Mouse (Mus musculus) small intestine, adult 2 months (tissue): Measurements from ENCODE around the gene Npas3. TPM values are rescaled to one million over a fixed set of nuclear protein-coding genes. Genes with fewer than 3 reads are reported as not detected.

Experiments
- H3K27ac ChIP-seq: fragments of 200-500 bp; 2 replicates; pipeline ENCODE4 v1.5.1; 2012; ENCODE audit warnings: low read depth, low read length, control low read depth, inconsistent platforms; ENCODE audit not compliant: insufficient read depth
- H3K27me3 ChIP-seq: fragments of 200-500 bp; 2 replicates; pipeline ENCODE4 v1.6.1; 2012; ENCODE audit warnings: mild to moderate bottlenecking, moderate library complexity, low read length, inconsistent platforms; ENCODE audit not compliant: control insufficient read depth, insufficient read depth
- H3K36me3 ChIP-seq: fragments of 200-500 bp; 2 replicates; pipeline ENCODE4 v1.6.1; 2012; ENCODE audit warnings: mild to moderate bottlenecking, low read length, control low read depth, inconsistent platforms; ENCODE audit not compliant: control insufficient read depth, insufficient read depth
- H3K4me1 ChIP-seq: fragments of 200-500 bp; 2 replicates; pipeline ENCODE4 v1.6.1; 2012; ENCODE audit warnings: low read length, inconsistent platforms, mixed read lengths; ENCODE audit not compliant: control insufficient read depth, insufficient read depth, insufficient read length
- H3K4me3 ChIP-seq: fragments of 200-500 bp; 2 replicates; pipeline ENCODE4 v1.5.1; 2012; ENCODE audit warnings: low read depth, mild to moderate bottlenecking, control low read depth, inconsistent platforms, low read length, moderate library complexity
- CTCF ChIP-seq: fragments of 200-500 bp; IDR thresholded peaks from 2 replicates; pipeline ENCODE4 v1.5.1; 2012; ENCODE audit warnings: low read depth, mild to moderate bottlenecking, control low read depth, inconsistent platforms, low read length, moderate library complexity, mixed read lengths; ENCODE audit not compliant: insufficient replicate concordance, insufficient read length; ENCODE audit errors: extremely low read depth
- POLR2A ChIP-seq: fragments of 200-500 bp; IDR thresholded peaks from 2 replicates; pipeline ENCODE4 v1.6.1; 2012; ENCODE audit warnings: low read depth, mild to moderate bottlenecking, control low read depth, inconsistent platforms, low read length, moderate library complexity
- WGBS: fragments of 180-500 bp; shearing (Covaris S2); methylation state at CpG from one replicate; pipeline ENCODE4 v1.1.7; 2018; 5-methylcytosine and 5-hydroxymethylcytosine counted together
- polyA plus RNA-seq: library from polyadenylated mRNA; depleted of rRNA; stranded (reverse); fragments of >200 nt; gene quantifications from 2 replicates; pipeline ENCODE4 v1.2.3, GENCODE M21; 2012

The Npas3 gene
- polyA plus RNA-seq, 1 experiment = 0.13 TPM

- Histone ChIP-seq H3K4me1 (no peaks in the 10 kb centered on the region), H3K4me3 (no peak overlapping the region), H3K27me3 (no peaks in the 10 kb centered on the region), H3K36me3 (no peaks in the 10 kb centered on the region), H3K27ac (no peak overlapping the region)
- no peak for TF ChIP-seq POLR2A
- no peak for TF ChIP-seq CTCF
- WGBS = 52% methylated on average over 3 of the region's 3 CpGs
Measured at GRCm38 (mm10) chr12:53875226-53875625, 626.7 kb downstream of the Npas3 start.

GRCm38 (mm10) chr12:53876693-53877092 lies 628.2 kb downstream of the Npas3 start:
- 54% methylated on average over 5 of the region's 5 CpGs for WGBS
- TF ChIP-seq POLR2A = no peak
- TF ChIP-seq CTCF = no peak
- Histone ChIP-seq H3K36me3 (no peaks in the 10 kb centered on the region), H3K4me3 (no peak overlapping the region), H3K4me1 (no peaks in the 10 kb centered on the region), H3K27me3 (no peaks in the 10 kb centered on the region), H3K27ac (no peak overlapping the region)

GRCm38 (mm10) chr12:53881684-53882083 lies 633.2 kb downstream of the Npas3 start:
- no peaks in the 10 kb centered on the region for H3K36me3 ChIP-seq
- H3K4me1 ChIP-seq = no peaks in the 10 kb centered on the region
- H3K27ac ChIP-seq = no peak overlapping the region
- 89% methylated on average over 4 of the region's 4 CpGs for WGBS
- TF ChIP-seq POLR2A = no peak
- TF ChIP-seq CTCF = no peak
- no peaks in the 10 kb centered on the region for H3K27me3 ChIP-seq
- no peak overlapping the region for H3K4me3 ChIP-seq

GRCm38 (mm10) chr12:53882863-53883262 lies 634.4 kb downstream of the Npas3 start:
- no peaks in the 10 kb centered on the region for H3K36me3 ChIP-seq
- no peaks in the 10 kb centered on the region for H3K4me1 ChIP-seq
- H3K27me3 ChIP-seq = no peaks in the 10 kb centered on the region
- 75% methylated on average over 8 of the region's 8 CpGs for WGBS
- H3K27ac ChIP-seq = no peak overlapping the region
- TF ChIP-seq CTCF (no peak), POLR2A (no peak)
- no peak overlapping the region for H3K4me3 ChIP-seq

GRCm38 (mm10) chr12:53888624-53889023 lies 640.1 kb downstream of the Npas3 start:
- H3K27ac ChIP-seq = no peak overlapping the region
- H3K4me3 ChIP-seq = no peak overlapping the region
- TF ChIP-seq CTCF (no peak), POLR2A (no peak)
- no peaks in the 10 kb centered on the region for H3K36me3 ChIP-seq
- 67% methylated on average over 4 of the region's 4 CpGs for WGBS
- no peaks in the 10 kb centered on the region for H3K4me1 ChIP-seq
- H3K27me3 ChIP-seq = no peaks in the 10 kb centered on the region

GRCm38 (mm10) chr12:53895909-53896308 lies 647.4 kb downstream of the Npas3 start:
- Histone ChIP-seq H3K27me3 (no peaks in the 10 kb centered on the region), H3K27ac (no peak overlapping the region), H3K4me3 (no peak overlapping the region), H3K4me1 (no peaks in the 10 kb centered on the region), H3K36me3 (no peaks in the 10 kb centered on the region)
- 78% methylated on average over 5 of the region's 5 CpGs for WGBS
- TF ChIP-seq POLR2A (no peak), CTCF (no peak)

GRCm38 (mm10) chr12:53908761-53909160 lies 660.3 kb downstream of the Npas3 start:
- H3K36me3 ChIP-seq = no peaks in the 10 kb centered on the region
- H3K27me3 ChIP-seq = no peaks in the 10 kb centered on the region
- WGBS = 66% methylated on average over 8 of the region's 8 CpGs
- H3K4me1 ChIP-seq = no peaks in the 10 kb centered on the region
- TF ChIP-seq POLR2A (no peak), CTCF (no peak)
- H3K4me3 ChIP-seq = no peak overlapping the region
- H3K27ac ChIP-seq = no peak overlapping the region

- no peaks in the 10 kb centered on the region for H3K36me3 ChIP-seq
- no peak overlapping the region for H3K4me3 ChIP-seq
- TF ChIP-seq POLR2A (no peak), CTCF (no peak)
- no peaks in the 10 kb centered on the region for H3K27me3 ChIP-seq
- no peak overlapping the region for H3K27ac ChIP-seq
- 77% methylated on average over 2 of the region's 2 CpGs for WGBS
- no peaks in the 10 kb centered on the region for H3K4me1 ChIP-seq
Measured at GRCm38 (mm10) chr12:53910192-53910591, 661.7 kb downstream of the Npas3 start.
